Mouse (Mus musculus): ENCODE results near the gene Polr1a.

GRCm38 (mm10) chr6:71932347-71932746 lies 23.5 kb downstream of the Polr1a start:
- no peak for TF ChIP-seq CTCF (IDR thresholded peaks at IDR 0.05; ENCODE audit: insufficient read depth, low read depth, low read length)
- no peak for TF ChIP-seq POLR2A (IDR thresholded peaks at IDR 0.05; ENCODE audit: insufficient read depth, low read depth, low read length)
